Mouse (Mus musculus) hindbrain, embryonic 15.5 days (tissue): ENCODE measurements at regions not wholly inside any gene's neighbourhood (a gene's known extent, or its start where the extent isn't known, plus 50 kb on each side); places are given as distances from the start of the nearest gene placed in this dataset.

Source experiments
- ATAC-seq: fragments of 200-750 bp; cut with Nextera tagmentation; 2 replicates; pipeline ENCODE4 v1.8.0; 2017; ENCODE audit warnings: low read depth, moderate number of reproducible peaks, moderate TSS enrichment; ENCODE audit not compliant: low FRiP score
- H3K27ac ChIP-seq: fragments of 300-500 bp; sonication (generic); replicated peaks from 2 replicates; pipeline ENCODE4 v1.5.1; 2015; ENCODE audit warnings: mild to moderate bottlenecking, inconsistent platforms
- H3K27me3 ChIP-seq: fragments of 300-500 bp; sonication (generic); 2 replicates; pipeline ENCODE4 v1.6.1; 2015; ENCODE audit warnings: control low read depth, inconsistent platforms
- H3K36me3 ChIP-seq: fragments of 300-500 bp; sonication (generic); 2 replicates; pipeline ENCODE4 v1.6.1; 2015; ENCODE audit warnings: control low read depth, inconsistent platforms
- H3K4me1 ChIP-seq: fragments of 300-500 bp; sonication (generic); replicated peaks from 2 replicates; pipeline ENCODE4 v1.6.1; 2015; ENCODE audit warnings: control low read depth, inconsistent platforms
- H3K4me2 ChIP-seq: fragments of 300-500 bp; sonication (generic); 2 replicates; pipeline ENCODE4 v1.6.1; 2015; ENCODE audit warnings: moderate library complexity, mild to moderate bottlenecking, inconsistent platforms
- H3K4me3 ChIP-seq: fragments of 300-500 bp; sonication (generic); 2 replicates; pipeline ENCODE4 v1.5.1; 2015; ENCODE audit warnings: mild to moderate bottlenecking, inconsistent platforms
- H3K9ac ChIP-seq: fragments of 300-500 bp; sonication (generic); 2 replicates; pipeline ENCODE4 v1.6.1; 2015; ENCODE audit warnings: inconsistent platforms
- H3K9me3 ChIP-seq: fragments of 300-500 bp; sonication (generic); 2 replicates; pipeline ENCODE4 v1.6.1; 2016; ENCODE audit warnings: control low read depth, inconsistent platforms
- WGBS: fragments of 180-500 bp; shearing (Covaris S2); methylation state at CpG from one replicate; pipeline ENCODE4 v1.1.7; 2015; 5-methylcytosine and 5-hydroxymethylcytosine counted together

DNA sequence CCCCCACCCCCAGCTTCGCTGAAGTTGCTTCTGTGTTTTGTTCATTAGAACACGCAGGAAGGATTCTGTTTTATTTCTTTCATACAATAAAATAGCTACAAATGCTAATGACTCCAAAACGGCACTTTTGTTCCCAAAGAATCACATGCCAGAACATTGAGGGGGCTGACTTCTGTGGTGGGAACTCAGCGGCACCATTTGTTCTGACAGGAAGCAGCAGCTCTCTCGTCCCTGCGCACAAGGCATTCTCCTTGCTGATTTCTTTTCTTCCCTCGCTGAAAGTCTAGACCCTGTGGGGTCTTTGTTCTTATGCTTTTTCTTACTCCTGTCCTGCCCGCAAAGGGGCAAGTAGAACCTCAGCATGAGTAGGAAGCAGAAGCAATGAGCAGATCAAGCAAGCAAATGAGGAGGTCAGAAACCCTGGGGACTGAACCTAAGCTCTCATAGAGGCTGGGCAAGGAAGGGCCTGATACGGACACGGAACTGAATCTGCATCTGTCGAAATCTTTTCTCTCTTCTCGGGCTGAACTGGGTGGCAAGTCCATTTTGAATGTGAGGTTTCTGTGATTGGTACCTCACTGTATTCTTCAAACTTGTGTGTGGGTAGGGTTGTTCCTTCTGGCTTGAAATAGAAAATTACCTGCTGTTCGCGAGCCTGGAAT is 256.5 kb downstream of the Tmsb4x start:
- no peak for ATAC-seq
- no peak overlapping the region for H3K27ac ChIP-seq
- 42% methylated on average over 14 of the region's 14 CpGs for WGBS
- no peaks in the 10 kb centered on the region for H3K36me3 ChIP-seq
- peaks cover 3% of the 10 kb centered on the region; the same call in 1 of the 2 replicates for H3K27me3 ChIP-seq
- no peaks in the 10 kb centered on the region for H3K4me1 ChIP-seq
- peak overlapping the region; percentile 28; the same call in 1 of the 2 replicates for H3K4me2 ChIP-seq
- H3K9ac ChIP-seq: no peak overlapping the region
- H3K4me3 ChIP-seq: peak overlapping the region; percentile 4; the same call in 1 of the 2 replicates
- H3K9me3 ChIP-seq: no peaks in the 10 kb centered on the region

GRCm38 (mm10) chrX:166951011-166951410 is 258.1 kb downstream of the Tmsb4x start:
- H3K27ac ChIP-seq: no peak overlapping the region
- peaks cover 1% of the 10 kb centered on the region; the same call in 1 of the 2 replicates for H3K27me3 ChIP-seq
- 69% methylated on average over 6 of the region's 6 CpGs for WGBS
- no peak for ATAC-seq
- no peaks in the 10 kb centered on the region for H3K9me3 ChIP-seq
- H3K4me1 ChIP-seq: no peaks in the 10 kb centered on the region
- H3K4me2 ChIP-seq: no peak overlapping the region
- no peaks in the 10 kb centered on the region for H3K36me3 ChIP-seq
- no peak overlapping the region for H3K9ac ChIP-seq
- H3K4me3 ChIP-seq: no peak overlapping the region

DNA sequence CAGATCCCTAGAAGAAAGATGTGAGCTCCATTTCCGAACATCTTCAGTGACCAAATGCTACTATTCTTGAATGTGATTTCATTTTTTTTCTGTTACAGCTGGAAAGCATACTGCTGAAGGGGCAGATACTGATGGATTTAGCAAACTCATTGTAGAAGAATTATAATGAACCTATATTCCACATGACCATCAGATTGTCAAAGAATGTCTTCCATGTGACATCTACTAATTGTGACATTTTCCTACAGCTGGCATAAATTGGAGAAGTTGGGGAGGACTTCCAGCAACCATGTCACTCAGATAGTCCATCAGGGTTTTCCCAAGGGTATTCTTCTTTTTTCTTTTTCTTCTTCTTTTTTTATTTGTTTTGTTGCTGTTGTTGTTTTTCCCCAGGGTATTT is 263.2 kb downstream of the Tmsb4x start:
- Histone ChIP-seq H3K27ac (no peak overlapping the region), H3K4me3 (no peak overlapping the region), H3K4me1 (no peaks in the 10 kb centered on the region), H3K27me3 (0 out of 2 replicates have a peak, but pooled peaks cover 4% of the 10 kb centered on the region), H3K4me2 (no peak overlapping the region), H3K9ac (no peak overlapping the region), H3K9me3 (no peaks in the 10 kb centered on the region), H3K36me3 (no peaks in the 10 kb centered on the region)
- ATAC-seq: no peak
- WGBS: 82% methylated on average over 1 of the region's 1 CpGs

GRCm38 (mm10) chrX:166945476-166945875 is 263.6 kb downstream of the Tmsb4x start:
- H3K36me3 ChIP-seq: no peaks in the 10 kb centered on the region
- H3K9me3 ChIP-seq: no peaks in the 10 kb centered on the region
- 74% methylated on average over 1 of the region's 1 CpGs for WGBS
- no peak overlapping the region for H3K9ac ChIP-seq
- H3K4me2 ChIP-seq: no peak overlapping the region
- H3K4me3 ChIP-seq: no peak overlapping the region
- no peak overlapping the region for H3K27ac ChIP-seq
- ATAC-seq: no peak
- H3K4me1 ChIP-seq: no peaks in the 10 kb centered on the region
- 0 out of 2 replicates have a peak, but pooled peaks cover 4% of the 10 kb centered on the region for H3K27me3 ChIP-seq

- no peak overlapping the region for H3K9ac ChIP-seq
- no peak overlapping the region for H3K4me3 ChIP-seq
- H3K27me3 ChIP-seq: peaks cover 3% of the 10 kb centered on the region; the same call in 1 of the 2 replicates
- WGBS: 64% methylated on average over 2 of the region's 2 CpGs
- no peak overlapping the region for H3K4me2 ChIP-seq
- no peaks in the 10 kb centered on the region for H3K4me1 ChIP-seq
- no peaks in the 10 kb centered on the region for H3K9me3 ChIP-seq
- no peak overlapping the region for H3K27ac ChIP-seq
- ATAC-seq: no peak
- no peaks in the 10 kb centered on the region for H3K36me3 ChIP-seq
Observed at GRCm38 (mm10) chrX:166933766-166934165, 275.3 kb downstream of the Tmsb4x start.

- Histone ChIP-seq H3K36me3 (no peaks in the 10 kb centered on the region), H3K9ac (no peak overlapping the region), H3K4me1 (no peaks in the 10 kb centered on the region), H3K27me3 (peaks cover 3% of the 10 kb centered on the region; the same call in 1 of the 2 replicates), H3K4me2 (no peak overlapping the region), H3K4me3 (no peak overlapping the region), H3K9me3 (no peaks in the 10 kb centered on the region), H3K27ac (no peak overlapping the region)
- no peak for ATAC-seq
Observed at GRCm38 (mm10) chrX:166932472-166932871, 276.6 kb downstream of the Tmsb4x start.

- whole genome bisulfite sequencing: 59% methylated on average over 4 of the region's 4 CpGs
- Histone ChIP-seq H3K4me1 (no peaks in the 10 kb centered on the region), H3K4me2 (no peak overlapping the region), H3K4me3 (no peak overlapping the region), H3K27me3 (peaks cover 3% of the 10 kb centered on the region; the same call in 1 of the 2 replicates), H3K27ac (no peak overlapping the region), H3K36me3 (no peaks in the 10 kb centered on the region), H3K9ac (no peak overlapping the region), H3K9me3 (no peaks in the 10 kb centered on the region)
- no peak for ATAC-seq
Observed at GRCm38 (mm10) chrX:166931048-166931447, 278.1 kb downstream of the Tmsb4x start.

DNA sequence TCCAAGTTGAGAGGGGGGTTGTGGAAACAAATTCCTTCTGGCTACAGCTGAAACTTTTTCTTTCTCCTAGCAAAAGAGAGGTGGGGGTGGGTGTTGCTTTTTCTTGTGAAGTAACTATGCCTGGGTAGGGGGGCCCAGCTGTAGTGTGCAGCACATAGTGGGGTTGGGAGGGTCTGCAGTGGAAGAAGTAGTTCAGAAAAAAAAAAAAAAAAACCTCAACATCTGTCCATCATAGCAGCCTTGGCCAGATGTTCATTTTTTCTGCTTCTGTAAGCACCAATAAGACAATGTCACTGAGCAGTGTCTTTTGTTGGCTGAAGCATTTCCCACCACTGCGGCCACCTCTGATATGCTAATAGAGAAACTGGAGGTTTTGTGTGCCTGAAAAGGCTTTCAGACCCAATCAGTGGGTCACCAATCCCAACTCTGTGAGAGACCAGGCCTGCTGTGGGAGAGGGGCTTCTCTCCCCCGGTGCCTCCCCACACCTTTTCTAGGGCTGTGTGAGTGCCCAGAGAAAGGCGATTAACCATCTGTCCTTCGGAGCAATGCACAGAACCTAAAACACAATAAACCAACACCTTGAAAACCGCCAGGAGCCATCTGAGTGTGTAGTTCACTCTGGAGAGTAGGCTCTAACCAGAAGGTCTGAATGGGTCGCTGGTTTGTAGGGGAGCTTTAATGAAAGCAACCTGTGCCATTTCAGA is 279.2 kb downstream of the Tmsb4x start:
- Histone ChIP-seq H3K36me3 (no peaks in the 10 kb centered on the region), H3K27me3 (peaks cover 3% of the 10 kb centered on the region; the same call in 1 of the 2 replicates), H3K27ac (no peak overlapping the region), H3K4me1 (no peaks in the 10 kb centered on the region), H3K9ac (no peak overlapping the region), H3K4me2 (no peak overlapping the region), H3K4me3 (no peak overlapping the region), H3K9me3 (no peaks in the 10 kb centered on the region)
- no peak for ATAC-seq
- 34% methylated on average over 6 of the region's 6 CpGs for WGBS

GRCm38 (mm10) chrX:166915356-166915953 is 293.7 kb downstream of the Tmsb4x start:
- no peaks in the 10 kb centered on the region for H3K9me3 ChIP-seq
- 0 out of 2 replicates have a peak, but pooled peaks cover 3% of the 10 kb centered on the region for H3K27me3 ChIP-seq
- no peaks in the 10 kb centered on the region for H3K4me1 ChIP-seq
- no peak overlapping the region for H3K9ac ChIP-seq
- H3K4me2 ChIP-seq: no peak overlapping the region
- H3K4me3 ChIP-seq: no peak overlapping the region
- no peaks in the 10 kb centered on the region for H3K36me3 ChIP-seq
- H3K27ac ChIP-seq: no peak overlapping the region
- 73% methylated on average over 2 of the region's 2 CpGs for WGBS
- no peak for ATAC-seq

DNA sequence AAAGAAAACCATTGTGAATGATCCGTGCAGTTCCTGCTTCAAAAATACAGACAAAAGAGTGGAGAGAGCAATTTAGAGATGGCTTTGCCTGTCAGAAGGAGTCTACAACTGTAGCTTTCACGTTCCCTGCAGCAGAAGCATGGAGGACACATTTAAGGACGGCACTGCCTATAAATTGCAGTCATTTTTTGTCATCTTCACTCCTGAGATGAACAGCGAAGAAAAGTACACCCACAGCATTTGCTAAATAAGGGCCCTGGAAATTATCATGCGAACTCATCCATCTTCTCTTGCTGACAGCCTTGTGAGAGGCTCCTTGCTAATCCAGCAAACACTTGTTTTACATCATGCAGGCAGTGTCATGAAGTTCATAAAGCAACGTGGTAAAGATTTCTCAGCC is 302.5 kb downstream of the Tmsb4x start:
- no peak overlapping the region for H3K4me2 ChIP-seq
- H3K27me3 ChIP-seq: 0 out of 2 replicates have a peak, but pooled peaks cover 3% of the 10 kb centered on the region
- H3K27ac ChIP-seq: no peak overlapping the region
- H3K36me3 ChIP-seq: no peaks in the 10 kb centered on the region
- ATAC-seq: no peak
- no peaks in the 10 kb centered on the region for H3K9me3 ChIP-seq
- no peak overlapping the region for H3K4me3 ChIP-seq
- H3K9ac ChIP-seq: no peak overlapping the region
- H3K4me1 ChIP-seq: no peaks in the 10 kb centered on the region
- 62% methylated on average over 6 of the region's 6 CpGs for WGBS

DNA sequence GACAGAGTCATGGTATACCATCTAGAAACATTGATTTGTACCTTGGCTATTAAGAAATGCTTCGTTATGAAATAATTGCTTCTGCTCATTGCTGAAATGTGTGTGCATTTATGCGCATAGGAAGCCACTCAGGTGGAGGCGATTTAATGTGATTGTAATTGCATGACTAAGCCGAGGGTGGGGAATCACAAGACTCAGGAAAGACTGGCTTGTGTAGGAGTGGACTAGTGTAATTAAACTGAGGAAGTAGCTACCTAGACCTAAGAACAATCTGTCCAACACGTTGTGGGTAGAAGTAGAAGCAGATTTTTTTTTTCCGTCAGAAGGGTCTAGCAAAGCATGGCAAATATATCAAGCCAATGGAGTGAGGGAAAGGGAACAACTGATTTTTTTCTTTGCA is 308.4 kb downstream of the Tmsb4x start:
- no peak overlapping the region for H3K4me2 ChIP-seq
- no peaks in the 10 kb centered on the region for H3K9me3 ChIP-seq
- H3K9ac ChIP-seq: no peak overlapping the region
- H3K4me3 ChIP-seq: no peak overlapping the region
- no peak overlapping the region for H3K27ac ChIP-seq
- no peaks in the 10 kb centered on the region for H3K4me1 ChIP-seq
- H3K36me3 ChIP-seq: no peaks in the 10 kb centered on the region
- 74% methylated on average over 6 of the region's 6 CpGs for WGBS
- H3K27me3 ChIP-seq: 0 out of 2 replicates have a peak, but pooled peaks cover 6% of the 10 kb centered on the region
- ATAC-seq: no peak

- H3K27ac ChIP-seq: no peak overlapping the region
- no peaks in the 10 kb centered on the region for H3K9me3 ChIP-seq
- H3K27me3 ChIP-seq: 0 out of 2 replicates have a peak, but pooled peaks cover 2% of the 10 kb centered on the region
- 74% methylated on average over 2 of the region's 2 CpGs for WGBS
- H3K9ac ChIP-seq: no peak overlapping the region
- ATAC-seq: no peak
- H3K4me2 ChIP-seq: no peak overlapping the region
- no peaks in the 10 kb centered on the region for H3K4me1 ChIP-seq
- no peaks in the 10 kb centered on the region for H3K36me3 ChIP-seq
- no peak overlapping the region for H3K4me3 ChIP-seq
Observed at GRCm38 (mm10) chrX:166895199-166895598, 309.7 kb upstream of the Egfl6 start.
